Mouse (Mus musculus) cerebellum, adult 2 months (tissue): ENCODE data around the gene Fgfr2.
"Not testable (repeated sequence)": the region's sequence is repeated elsewhere in the genome, so short reads cannot be mapped to it uniquely, and the experiment has no call there.

Experiments
- CTCF ChIP-seq: fragments of 200-500 bp; IDR thresholded peaks from 2 replicates; pipeline ENCODE4 v1.5.1; 2011; ENCODE audit warnings: low read depth, mild to moderate bottlenecking, control low read depth, low read length, moderate library complexity, borderline replicate concordance; ENCODE audit not compliant: insufficient read depth
- POLR2A ChIP-seq: fragments of 200-500 bp; IDR thresholded peaks from 2 replicates; pipeline ENCODE4 v1.6.1; 2011; ENCODE audit warnings: low read length, control low read depth, borderline replicate concordance; ENCODE audit not compliant: insufficient read depth

GRCm38 (mm10) chr7:130479003-130479402, 2644.1 kb downstream of the Fgfr2 start:
- not testable (repeated sequence) for TF ChIP-seq CTCF, POLR2A
